Mouse (Mus musculus) layer of hippocampus, adult 11-12 months (tissue): ENCODE results near the gene Syt8.

ENCODE experiments used
- DNase-seq: peaks from one replicate; pipeline ENCODE4 v3.0.0; 2022; ENCODE audit warnings: low spot score

The Syt8 gene

DNA sequence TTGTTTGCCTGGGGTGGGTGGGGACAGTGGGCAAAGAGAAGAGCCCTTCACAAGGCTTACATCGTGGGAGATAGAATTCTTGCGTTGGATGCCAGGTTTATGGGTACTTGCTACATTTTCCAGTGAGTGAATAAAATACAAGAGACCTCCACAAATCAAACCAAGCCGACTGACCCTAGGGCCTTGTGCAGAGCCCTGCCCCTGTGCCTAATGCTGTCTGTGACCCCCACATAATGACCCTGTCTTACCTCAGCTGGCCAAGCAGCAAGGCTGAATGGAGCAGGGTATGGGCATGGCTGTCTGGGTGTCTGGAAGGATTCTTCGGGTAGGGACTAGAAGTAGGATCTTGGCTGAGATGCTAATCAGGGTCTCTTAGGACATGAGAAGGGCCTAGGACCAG, 11.6 kb downstream of the Syt8 start:
- no peak for DNase-seq

DNA sequence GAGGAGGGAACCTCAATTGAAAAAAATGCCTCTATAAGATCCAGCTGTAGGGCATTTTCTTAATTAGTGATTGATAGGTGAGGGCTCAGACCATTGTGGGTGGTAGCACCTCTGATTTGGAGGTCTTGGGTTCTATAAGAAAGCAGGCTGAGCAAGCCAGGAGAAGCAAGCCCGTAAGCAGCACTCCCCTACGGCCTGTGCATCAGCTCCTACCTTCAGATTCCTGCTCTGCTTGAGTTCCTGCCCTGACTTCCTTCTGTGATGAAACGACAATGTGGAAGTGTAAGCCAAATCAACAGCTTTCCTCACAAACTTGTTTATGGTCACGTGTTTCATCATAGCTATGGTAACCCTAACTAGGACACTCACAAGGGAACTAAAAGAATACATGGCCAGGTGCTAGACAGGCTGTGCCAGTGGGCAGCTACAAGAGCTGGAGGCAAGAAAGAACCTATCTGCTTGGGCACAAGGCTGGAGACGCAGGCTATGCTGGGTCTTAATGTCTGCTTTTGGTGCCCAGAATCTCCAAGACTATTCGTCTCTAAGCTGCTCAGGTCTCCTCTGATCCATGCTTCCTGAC, 14.5 kb downstream of the Syt8 start:
- DNase-seq = no peak

DNA sequence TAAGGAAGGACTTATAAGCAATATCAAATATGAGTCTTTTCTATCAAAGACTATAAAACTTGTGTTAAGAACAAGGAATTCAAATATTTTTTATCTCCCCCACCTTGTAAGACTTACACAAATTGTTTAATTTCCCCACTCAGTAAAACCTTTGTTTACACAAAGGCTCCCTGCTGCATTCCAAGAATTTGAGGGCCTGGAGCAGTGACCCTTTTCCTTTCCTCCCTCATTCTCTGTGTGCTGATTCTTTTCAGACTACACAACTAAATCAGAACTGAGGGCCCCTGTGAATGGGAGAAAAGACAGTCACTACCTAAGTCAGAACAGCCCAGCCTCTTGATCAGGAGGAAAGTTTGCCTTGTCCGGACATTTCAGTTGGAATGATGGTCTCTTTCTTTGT, 20.1 kb downstream of the Syt8 start:
- DNase-seq = no peak

DNA sequence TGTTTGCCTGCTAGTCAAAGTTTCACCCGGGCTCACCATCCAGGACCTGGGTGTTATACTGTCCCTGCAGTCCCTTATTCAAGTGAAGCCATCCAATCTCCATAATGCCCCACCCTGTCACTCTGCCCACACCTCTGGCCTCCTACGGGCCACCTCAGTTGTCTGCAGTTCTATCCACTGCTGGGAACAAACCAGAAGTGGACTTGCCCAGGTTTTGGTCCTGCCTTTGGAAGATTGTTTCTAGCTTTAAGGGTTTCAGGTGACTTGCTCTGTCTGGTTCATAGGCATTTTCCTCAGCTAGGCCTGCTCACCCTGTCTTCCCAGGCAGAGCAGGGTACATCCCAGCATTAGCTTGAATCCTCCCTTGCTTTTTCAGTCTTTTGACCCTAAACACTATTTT, 20.6 kb downstream of the Syt8 start:
- no peak for DNase-seq

DNA sequence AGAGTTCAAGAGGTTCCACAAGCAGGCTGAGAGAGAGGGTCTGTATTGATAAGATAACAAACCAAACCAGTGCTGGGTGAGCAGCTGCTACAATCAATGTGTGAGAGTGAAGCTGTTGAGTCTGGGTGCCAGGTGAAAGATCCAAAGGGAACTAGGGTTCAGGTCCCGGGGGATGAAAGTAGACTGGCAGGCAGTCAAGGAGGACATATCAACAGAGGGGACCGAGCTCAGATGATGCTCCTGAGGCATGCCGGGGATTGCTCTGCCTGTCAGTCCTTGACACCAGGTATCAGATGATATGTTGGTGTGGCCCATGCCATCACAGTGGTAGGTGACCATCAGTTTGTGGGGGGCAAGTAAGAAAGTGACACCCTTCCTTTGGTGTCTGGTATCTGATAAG, 22.2 kb downstream of the Syt8 start:
- no peak for DNase-seq

DNA sequence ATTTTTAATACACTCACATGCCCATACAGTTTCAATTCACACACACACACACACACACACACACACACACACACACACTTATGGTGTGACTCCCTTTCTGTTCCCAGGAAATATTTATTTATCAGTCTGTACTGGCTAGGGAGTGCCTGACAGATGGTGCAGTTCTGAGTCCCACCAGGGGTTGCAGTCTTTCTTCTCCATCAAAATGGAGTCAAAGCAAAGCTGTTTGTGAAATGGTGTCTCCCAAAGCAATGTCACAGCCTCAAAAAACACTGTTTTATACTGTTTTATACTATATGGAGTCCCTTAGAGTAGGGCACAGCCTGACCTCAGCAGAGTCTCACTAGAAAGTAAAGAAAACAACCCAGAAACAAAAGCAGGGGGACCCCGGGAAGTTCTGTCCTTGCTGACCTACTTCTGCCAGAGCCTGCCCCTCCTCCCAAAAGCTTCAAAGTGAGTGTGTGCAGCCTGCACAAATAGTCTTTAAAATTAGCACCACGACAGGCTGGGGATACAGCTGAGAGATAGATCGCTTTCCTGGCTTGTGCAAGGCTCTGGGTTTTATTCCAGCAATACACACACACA, 22.7 kb downstream of the Syt8 start:
- peak; percentile 43 for DNase-seq

DNA sequence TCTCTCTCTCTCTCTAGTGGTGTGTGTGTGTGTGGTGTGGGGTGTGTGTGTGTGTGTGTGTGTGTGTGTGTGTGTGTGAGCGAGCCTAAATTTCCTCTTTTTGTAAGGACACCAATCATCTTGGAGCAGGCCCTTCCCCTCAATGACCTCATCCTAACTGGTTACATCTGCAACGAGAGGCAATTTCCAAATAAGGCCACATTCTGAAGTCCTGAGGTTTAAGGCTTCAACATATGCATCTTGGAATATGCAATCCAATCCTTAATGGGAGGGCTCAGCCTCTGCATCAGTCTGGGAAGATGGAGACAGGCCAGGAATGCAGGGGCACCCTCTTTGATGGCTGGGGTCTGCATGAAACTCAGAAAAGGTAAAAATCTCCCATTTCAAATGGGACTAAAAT, 23.4 kb downstream of the Syt8 start:
- no peak for DNase-seq

DNA sequence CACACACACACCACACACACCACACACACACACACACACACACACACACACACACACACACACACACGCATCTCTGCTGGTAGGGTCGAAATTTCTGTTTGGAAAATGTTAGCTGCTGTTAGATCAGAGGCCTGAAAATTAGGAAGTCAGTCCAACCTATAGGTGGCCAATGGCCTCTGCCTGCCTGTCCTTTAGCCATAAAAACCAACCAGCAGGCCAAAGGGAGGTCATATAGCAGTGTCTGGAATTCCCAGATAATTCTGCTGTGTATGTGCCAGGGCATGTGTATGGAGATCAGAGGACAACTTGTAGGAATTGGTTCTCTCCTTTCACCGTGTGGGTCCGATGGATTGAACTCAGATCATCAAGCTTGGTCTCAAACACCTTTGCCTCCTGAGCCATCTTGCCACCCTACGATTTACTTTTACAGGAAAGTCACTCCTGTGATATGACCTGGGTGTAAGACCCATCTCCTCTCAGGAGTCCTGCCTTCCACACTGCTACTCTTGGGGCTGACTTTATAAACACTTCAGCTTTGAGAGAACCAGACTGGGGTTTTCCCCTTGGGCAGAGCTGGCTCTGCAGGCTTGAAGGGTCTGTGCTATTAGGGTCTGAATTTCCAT, 24.1 kb downstream of the Syt8 start:
- DNase-seq = no peak

DNA sequence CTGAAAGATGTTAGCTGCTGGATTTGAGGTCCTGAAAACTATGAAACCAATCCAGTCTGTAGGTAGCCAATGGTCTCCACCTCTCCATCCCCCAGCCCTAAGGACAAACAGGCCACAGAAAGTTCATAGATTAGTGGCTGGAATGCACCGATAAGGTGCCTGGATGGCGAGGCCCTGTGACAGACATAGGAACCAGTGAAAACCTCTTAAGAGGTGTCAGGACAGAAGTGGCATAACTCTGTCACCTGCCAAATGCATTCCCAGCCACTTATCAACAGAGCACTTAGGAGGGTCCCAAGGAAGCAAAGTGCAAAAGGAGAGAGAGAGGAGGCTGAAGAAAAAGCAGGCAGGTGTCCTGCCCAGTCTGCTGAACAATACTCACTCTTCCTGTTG, 24.6 kb downstream of the Syt8 start:
- DNase-seq = no peak

DNA sequence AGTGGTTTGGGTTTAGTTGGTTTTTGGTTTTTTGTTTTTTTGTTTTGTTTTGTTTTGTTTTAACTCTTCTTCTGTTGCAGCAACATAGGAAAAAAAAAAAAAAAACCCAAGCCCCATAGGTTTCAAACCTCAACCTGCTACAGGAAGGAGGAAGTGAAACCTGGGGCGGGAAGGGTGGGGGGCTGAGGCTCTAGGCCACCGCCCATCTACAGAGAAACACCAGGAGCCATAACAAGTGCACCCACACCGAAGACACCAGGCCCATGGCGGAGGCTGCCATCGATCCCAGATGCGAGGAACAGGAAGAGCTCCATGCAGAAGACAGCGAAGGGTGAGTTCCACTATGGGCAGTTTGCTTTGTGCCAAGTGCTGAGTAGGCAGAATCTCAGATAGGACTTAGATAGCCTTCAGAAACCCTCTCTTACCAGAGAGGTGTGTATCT, 26.0 kb downstream of the Syt8 start, which contains the start of gene Lsp1:
Gene Lsp1, plus strand, starts transcription at position 174 of the 442 bp plus-strand sequence.
- no peak for DNase-seq

DNA sequence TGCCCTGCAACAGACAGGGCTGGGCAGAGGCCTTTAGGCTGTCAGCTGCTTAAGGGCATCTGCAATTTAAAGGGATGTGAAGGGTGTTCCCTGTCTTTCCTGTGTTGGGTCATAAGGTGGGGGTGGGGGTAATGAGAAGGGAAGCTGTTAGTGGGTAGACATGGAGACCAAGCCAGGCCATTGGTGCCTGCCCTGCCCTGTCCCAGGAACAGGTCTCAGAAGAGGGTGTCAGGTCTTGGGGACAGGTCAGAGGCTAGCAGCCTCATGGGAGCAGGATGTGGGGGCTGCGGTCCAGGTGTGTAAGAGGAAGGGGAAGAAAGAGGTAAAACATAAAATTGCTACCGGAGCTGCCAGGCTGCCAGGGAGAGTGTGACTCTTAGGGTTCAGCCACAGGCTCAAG, 26.8 kb downstream of the Syt8 start:
- DNase-seq = no peak

DNA sequence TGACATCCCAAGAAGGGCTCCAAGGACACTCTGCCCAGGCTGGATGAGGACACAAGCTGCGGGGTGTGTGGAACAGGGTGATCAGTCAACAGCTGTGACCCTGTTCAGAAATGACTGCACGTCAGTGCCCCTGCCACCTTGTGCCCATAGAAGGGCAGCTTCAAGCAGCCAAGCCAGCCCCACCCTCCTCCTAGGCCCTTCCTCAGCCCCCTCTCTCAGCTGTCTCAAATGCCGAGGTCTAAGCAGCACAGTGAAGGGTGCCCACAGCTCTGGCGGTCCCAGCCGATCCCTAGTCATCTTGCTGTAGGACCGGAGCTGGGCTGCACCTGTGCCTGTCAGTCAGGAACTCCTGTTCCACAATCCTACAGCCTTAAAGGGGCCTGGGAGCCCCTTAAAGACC, 27.5 kb downstream of the Syt8 start:
- DNase-seq = no peak

DNA sequence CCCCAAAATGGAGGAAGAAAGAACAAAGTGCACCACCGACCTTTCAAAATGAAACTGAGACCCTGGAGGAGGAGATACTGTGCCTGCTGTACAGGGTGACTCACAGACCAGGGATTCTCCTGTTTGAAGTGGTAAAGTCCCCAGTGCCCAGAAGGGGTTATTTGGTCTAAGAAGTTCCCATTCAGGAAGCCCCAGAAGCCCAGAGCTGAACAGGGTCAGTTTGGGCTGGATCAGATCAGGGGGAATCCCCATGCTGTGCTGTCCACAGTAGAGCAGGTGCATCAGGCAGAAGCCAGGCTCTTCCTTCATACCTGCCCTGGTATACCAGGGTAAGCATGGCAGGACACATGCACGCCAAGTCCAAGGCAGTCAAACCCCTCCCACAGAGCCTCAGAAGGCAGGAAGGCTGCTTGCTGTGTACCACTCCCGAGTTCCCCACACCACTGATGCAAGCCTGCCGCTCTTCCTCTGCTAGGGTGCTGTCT, 28.0 kb downstream of the Syt8 start:
- DNase-seq = no peak

DNA sequence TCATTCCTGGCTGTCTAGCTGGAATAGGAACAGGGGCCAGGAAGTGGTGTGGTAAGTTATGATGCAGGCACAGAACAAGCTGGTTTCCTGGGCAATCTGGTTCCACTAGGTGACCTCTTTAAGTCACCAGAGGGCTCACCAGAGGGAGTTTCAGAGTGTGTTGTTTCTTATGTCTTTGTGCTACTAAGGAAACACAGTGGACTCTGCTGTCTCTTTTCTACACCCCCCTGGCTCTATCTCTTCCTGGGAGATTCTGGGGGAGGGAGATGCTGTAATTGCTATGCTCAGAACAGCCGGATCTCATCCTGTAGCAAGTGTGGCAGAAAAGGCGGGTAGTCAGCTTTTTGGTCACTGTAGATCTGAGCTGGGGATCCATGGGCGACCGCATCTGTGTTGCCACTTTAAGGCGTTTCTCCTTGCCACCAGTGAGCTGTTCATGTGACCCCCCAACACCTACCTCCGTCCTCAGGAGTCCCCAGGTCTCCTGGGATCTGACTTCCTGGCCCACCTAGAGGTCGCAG, 35.6 kb downstream of the Syt8 start:
- DNase-seq = no peak

DNA sequence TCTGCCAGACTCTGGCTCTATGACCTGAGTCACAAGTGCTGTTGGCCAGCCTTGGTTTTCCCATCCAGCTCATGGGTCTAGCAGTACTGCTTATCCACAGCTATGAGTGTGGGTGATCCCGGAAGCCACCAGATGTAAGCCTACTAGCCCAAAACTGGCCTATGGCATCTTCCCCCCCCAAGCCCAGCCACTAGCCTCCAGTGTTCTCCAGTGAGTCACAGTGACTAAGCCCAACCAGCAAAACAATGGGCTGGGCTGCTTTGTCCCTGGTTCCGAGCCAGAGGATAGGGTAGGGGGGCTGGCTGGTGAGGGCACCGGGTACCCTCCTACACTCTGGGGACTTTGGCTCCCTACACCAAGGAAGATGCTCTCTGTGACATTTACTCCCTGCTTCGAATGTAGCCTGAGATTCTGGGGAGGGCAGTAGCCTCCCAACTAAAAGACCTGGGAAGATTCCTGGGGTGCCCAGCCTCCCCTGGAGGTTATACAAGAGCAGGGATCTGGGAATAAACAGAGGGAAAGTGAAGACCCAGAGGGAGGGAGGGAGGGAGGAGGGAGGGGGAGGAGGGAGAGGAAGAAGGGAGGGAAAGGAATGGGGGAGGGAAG, 36.3 kb downstream of the Syt8 start:
- DNase-seq = no peak

DNA sequence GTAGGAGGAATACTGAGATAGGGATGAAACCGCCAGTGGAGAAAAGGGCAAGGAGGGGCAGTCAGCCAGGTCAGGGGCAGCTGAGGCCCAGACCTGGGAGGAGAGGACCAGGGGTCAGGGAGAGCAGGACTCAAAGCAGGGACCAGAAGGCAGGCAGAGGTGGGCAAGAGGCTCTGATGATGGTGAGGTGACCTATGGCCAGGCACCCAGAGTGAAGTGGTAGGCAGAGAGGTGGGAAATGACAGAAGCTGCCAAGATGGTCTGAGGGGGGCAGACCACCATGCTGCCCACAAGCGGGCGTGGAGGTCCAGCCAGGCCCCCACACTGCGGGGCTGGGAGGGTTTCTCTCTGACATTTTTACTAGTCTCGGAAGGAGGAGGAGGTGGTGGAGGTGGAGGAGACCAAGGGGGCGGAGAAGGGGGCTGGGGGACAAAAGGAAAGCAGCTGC, 36.8 kb downstream of the Syt8 start:
- DNase-seq = no peak

DNA sequence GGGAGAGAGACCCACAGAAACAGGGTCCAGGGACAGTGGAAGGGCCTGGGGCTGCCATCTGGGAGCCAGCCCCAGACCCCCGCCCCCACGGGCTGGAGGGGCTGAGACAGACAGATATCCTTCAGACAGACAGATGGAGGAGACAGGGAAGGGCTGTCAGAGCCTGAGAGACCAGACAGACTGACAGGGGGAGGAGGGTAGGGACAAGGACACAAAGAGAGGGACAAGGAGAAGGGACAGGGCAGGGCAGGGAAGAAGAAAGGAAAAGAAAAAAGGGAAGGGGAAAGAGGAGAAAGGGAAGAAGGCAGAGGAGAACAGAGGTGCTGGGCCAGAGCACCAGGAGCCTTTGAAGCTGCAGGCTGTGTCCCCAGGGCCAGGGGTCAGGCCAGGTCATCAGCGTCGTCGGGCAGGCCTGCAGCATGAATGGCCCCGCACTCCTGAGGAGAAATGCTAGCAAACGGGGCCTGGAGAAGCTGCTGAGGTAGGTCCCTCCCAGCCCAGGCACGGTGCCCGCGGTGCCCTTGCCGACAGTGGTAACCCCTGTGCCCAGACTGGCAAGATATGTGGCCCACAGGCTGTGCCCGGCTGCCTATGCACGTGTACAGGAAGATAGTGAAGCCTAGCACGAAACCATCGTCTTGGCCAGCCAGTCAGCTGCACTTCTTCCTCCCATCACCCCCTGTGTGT, 37.4 kb downstream of the Syt8 start:
- no peak for DNase-seq

DNA sequence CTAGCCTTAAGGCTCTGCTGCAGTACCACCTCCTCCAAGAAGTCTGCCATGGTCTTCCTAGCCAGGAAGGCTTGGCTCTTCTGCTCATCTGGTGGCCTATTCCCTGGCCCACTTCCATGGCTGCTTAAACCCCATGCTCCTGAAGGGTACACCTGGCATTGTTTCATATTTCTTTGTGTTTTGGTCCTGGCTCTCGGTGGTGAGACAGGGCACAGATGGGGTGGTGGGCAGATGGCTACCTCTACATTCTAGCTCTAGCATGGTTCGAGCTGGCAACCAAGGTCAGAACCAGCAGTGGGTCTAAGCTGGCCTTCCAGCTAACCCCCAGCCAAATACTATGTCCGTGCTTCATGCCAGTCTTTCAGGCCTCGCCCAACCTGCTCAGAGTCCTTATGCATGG, 38.3 kb downstream of the Syt8 start:
- no peak for DNase-seq

DNA sequence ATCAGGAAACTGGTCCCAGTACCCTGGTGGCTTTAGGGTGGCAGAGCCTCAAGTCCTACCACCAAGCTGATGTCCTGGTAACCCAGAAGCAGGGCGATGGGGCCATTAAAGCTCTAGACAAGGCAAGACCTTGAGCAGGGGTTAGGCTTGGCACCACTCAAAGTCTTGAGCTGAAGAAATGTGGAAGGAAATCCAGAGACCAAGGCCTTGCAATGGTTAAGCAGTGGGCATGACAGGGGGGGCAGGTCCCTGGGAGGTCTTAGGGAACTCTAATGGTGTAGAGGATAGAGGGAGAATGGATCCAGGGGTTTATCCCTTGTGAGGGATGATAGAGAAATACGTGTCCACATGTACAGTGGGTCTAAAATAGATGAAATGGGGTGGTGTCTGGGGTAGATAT, 38.8 kb downstream of the Syt8 start:
- no peak for DNase-seq

DNA sequence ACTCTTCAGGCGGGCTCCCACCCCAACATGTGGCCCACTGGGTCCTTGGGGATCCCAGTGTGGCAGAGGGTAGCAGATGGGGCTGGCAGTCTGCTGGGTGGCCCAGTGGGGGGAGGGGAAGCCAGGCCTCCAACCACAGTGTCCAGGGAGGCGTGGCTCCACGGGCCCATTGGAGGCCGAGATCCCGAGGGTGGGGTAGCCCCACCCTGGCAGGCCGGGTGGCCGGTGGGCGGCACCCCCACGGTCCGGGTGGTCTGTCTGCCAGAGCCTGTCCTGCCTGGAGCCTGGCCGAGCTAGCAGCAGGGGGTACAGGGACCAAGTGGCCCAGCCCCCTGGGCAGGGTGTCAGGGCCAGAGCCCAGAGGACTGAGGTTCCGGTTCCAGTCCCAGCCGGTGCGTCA, 40.1 kb downstream of the Syt8 start:
- DNase-seq = no peak

DNA sequence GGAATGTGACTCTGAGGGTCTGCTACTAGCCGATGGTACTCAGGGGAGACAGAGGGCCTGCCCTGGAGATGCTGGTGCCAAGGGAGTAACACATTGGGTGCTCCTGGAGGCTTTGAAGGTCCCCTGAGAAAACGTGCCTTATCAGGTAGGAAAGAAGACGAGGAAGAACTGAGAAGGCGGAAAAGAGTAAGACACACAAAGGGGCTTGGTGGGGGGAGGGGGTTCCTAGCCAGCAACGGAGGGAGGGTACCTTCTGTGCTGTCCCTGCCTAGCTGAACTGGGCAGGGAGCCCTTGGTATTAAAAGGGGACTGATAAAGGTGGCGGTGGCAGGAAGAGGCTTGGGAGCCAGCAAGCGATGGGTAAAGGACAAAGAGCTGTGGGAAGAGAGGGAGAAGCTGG, 41.0 kb downstream of the Syt8 start:
- DNase-seq = no peak

DNA sequence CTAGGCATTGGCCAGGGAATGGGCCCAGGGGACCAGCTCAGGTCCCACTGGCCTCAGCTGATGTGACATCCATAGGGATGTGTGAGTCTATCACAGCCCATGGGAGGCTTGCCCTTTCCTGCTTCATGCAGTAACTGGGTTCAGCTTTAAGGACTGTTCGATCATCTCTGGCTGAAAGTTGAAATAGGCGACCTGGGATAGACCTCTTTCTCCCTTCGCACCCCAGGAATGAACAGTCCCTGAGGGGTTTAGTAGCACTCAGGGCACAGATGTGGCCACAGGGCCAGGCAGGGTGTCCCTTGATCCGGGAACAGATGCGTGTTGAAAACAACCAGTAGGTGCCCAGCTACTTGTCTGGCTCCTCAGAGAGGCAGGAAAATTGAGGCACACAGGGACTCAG, 41.6 kb downstream of the Syt8 start:
- no peak for DNase-seq
